Mouse (Mus musculus) kidney, embryonic 16.5 days (tissue): ENCODE results near the gene Sdc1. TPM values are rescaled to one million over a fixed set of nuclear protein-coding genes. Genes with fewer than 3 reads are reported as not detected.

ENCODE experiments used
- ATAC-seq: fragments of 200-750 bp; cut with Nextera tagmentation; 2 replicates; pipeline ENCODE4 v1.8.0; 2017; ENCODE audit warnings: moderate TSS enrichment; ENCODE audit not compliant: low FRiP score, low TSS enrichment
- H3K27ac ChIP-seq: fragments of 300-500 bp; sonication (generic); 2 replicates; pipeline ENCODE4 v1.5.1; 2014; ENCODE audit warnings: low read length
- H3K27me3 ChIP-seq: fragments of 300-500 bp; sonication (generic); 2 replicates; pipeline ENCODE4 v1.6.1; 2014; ENCODE audit warnings: low read length, control low read depth, mixed read lengths; ENCODE audit not compliant: insufficient read depth
- H3K36me3 ChIP-seq: fragments of 300-500 bp; sonication (generic); 2 replicates; pipeline ENCODE4 v1.6.1; 2014; ENCODE audit warnings: low read length, control low read depth, mixed read lengths; ENCODE audit not compliant: insufficient read depth
- H3K4me1 ChIP-seq: fragments of 300-500 bp; sonication (generic); 2 replicates; pipeline ENCODE4 v1.6.1; 2014; ENCODE audit warnings: low read length, control low read depth, mixed read lengths; ENCODE audit not compliant: insufficient read depth
- H3K4me2 ChIP-seq: fragments of 300-500 bp; sonication (generic); replicated peaks from 2 replicates; pipeline ENCODE4 v1.6.1; 2014; ENCODE audit warnings: low read depth, low read length
- H3K4me3 ChIP-seq: fragments of 300-500 bp; sonication (generic); 2 replicates; pipeline ENCODE4 v1.5.1; 2014; ENCODE audit warnings: mild to moderate bottlenecking, low read length
- H3K9ac ChIP-seq: fragments of 300-500 bp; sonication (generic); replicated peaks from 2 replicates; pipeline ENCODE4 v1.6.1; 2014; ENCODE audit warnings: low read length
- H3K9me3 ChIP-seq: fragments of 300-500 bp; sonication (generic); 2 replicates; pipeline ENCODE4 v1.6.1; 2016; ENCODE audit warnings: low read length, control low read depth
- WGBS: fragments of 180-500 bp; shearing (Covaris S2); extraction: QIAGEN DNeasy Blood & Tissue Kit; methylation state at CpG from one replicate; pipeline ENCODE4 v1.1.7; 2014; 5-methylcytosine and 5-hydroxymethylcytosine counted together
- polyA plus RNA-seq: library from polyadenylated mRNA; unstranded; fragments of >200 nt; fragmentation: Nextera tagmentation; extraction: Ambion mirVana; gene quantifications from 2 replicates; pipeline ENCODE4 v1.2.1, GENCODE M21; 2015

The Sdc1 gene
- polyA plus RNA-seq, 1 experiment from 2014 or later: 66.9 TPM

- WGBS: 66% methylated on average over 7 of the region's 7 CpGs
- Histone ChIP-seq H3K4me2 (no peak overlapping the region), H3K9ac (no peak overlapping the region), H3K9me3 (no peaks in the 10 kb centered on the region), H3K27ac (no peak overlapping the region), H3K4me1 (peaks cover 18% of the 10 kb centered on the region), H3K27me3 (no peaks in the 10 kb centered on the region), H3K36me3 (no peaks in the 10 kb centered on the region), H3K4me3 (no peak overlapping the region)
- ATAC-seq: no peak
Observed at GRCm38 (mm10) chr12:8781121-8781520, 10.0 kb downstream of the Sdc1 start.

GRCm38 (mm10) chr12:8781681-8782378, 10.7 kb downstream of the Sdc1 start:
- no peak overlapping the region for H3K27ac ChIP-seq
- H3K4me2 ChIP-seq: no peak overlapping the region
- no peak overlapping the region for H3K4me3 ChIP-seq
- H3K4me1 ChIP-seq: peaks cover 25% of the 10 kb centered on the region
- H3K27me3 ChIP-seq: no peaks in the 10 kb centered on the region
- no peak overlapping the region for H3K9ac ChIP-seq
- no peak for ATAC-seq
- no peaks in the 10 kb centered on the region for H3K36me3 ChIP-seq
- WGBS: 81% methylated on average over 9 of the region's 9 CpGs
- H3K9me3 ChIP-seq: no peaks in the 10 kb centered on the region

GRCm38 (mm10) chr12:8782565-8782964, 11.4 kb downstream of the Sdc1 start:
- H3K36me3 ChIP-seq: no peaks in the 10 kb centered on the region
- no peaks in the 10 kb centered on the region for H3K9me3 ChIP-seq
- 78% methylated on average over 3 of the region's 3 CpGs for WGBS
- no peaks in the 10 kb centered on the region for H3K27me3 ChIP-seq
- peaks cover 25% of the 10 kb centered on the region for H3K4me1 ChIP-seq
- H3K27ac ChIP-seq: no peak overlapping the region
- H3K9ac ChIP-seq: no peak overlapping the region
- no peak for ATAC-seq
- no peak overlapping the region for H3K4me2 ChIP-seq
- no peak overlapping the region for H3K4me3 ChIP-seq

DNA sequence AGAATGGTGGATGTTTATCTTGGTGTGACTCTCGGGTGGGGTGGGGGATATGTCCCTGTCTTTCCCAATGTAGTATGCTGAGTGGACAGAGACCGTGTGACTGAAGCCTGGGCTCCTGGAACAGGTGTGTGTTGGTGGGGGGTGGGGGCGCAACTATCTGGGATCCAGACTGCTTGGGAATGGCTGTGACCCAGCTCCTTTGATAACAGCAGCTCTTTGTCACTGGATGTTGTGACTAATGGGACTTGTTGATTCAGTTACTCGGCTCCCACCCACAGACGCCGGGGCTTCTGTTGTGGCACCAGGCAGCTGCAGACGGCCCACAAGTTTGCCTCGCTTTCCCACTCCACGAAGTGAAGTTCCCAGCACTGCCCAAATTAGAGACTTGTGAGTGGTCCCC, 13.1 kb downstream of the Sdc1 start:
- no peak for ATAC-seq
- no peak overlapping the region for H3K4me3 ChIP-seq
- H3K9me3 ChIP-seq: no peaks in the 10 kb centered on the region
- H3K9ac ChIP-seq: no peak overlapping the region
- H3K36me3 ChIP-seq: no peaks in the 10 kb centered on the region
- peaks cover 19% of the 10 kb centered on the region for H3K4me1 ChIP-seq
- H3K27ac ChIP-seq: no peak overlapping the region
- WGBS: 75% methylated on average over 9 of the region's 9 CpGs
- H3K27me3 ChIP-seq: no peaks in the 10 kb centered on the region
- H3K4me2 ChIP-seq: no peak overlapping the region

DNA sequence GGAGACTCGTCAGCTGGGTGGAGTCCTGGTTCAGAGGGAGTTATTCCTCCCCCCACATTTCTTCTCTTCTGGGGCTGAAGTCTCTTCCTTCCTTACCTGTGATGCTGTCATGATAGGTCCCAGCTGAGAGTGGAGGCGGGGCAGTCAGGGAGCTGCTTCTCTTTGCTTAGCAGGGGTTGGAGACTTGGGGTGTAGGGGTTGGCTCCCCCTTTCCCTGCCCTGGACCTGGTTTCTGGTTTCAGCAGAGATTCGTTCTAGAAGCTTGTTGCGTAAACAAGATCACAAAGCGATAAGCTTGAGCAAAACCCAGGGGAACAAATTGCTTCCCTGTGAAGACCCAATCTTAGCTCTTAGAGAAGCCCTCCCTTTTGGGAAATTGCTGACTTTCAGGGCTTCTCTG, 15.4 kb downstream of the Sdc1 start:
- H3K36me3 ChIP-seq: peaks cover 16% of the 10 kb centered on the region
- H3K4me3 ChIP-seq: no peak overlapping the region
- H3K9ac ChIP-seq: no peak overlapping the region
- H3K9me3 ChIP-seq: no peaks in the 10 kb centered on the region
- H3K27me3 ChIP-seq: no peaks in the 10 kb centered on the region
- peaks cover 15% of the 10 kb centered on the region for H3K4me1 ChIP-seq
- no peak overlapping the region for H3K27ac ChIP-seq
- H3K4me2 ChIP-seq: no peak overlapping the region
- WGBS: 55% methylated on average over 5 of the region's 5 CpGs
- ATAC-seq: no peak

- no peak overlapping the region for H3K9ac ChIP-seq
- no peaks in the 10 kb centered on the region for H3K27me3 ChIP-seq
- peaks cover 22% of the 10 kb centered on the region for H3K36me3 ChIP-seq
- H3K4me2 ChIP-seq: no peak overlapping the region
- no peak for ATAC-seq
- H3K4me1 ChIP-seq: peaks cover 12% of the 10 kb centered on the region
- no peaks in the 10 kb centered on the region for H3K9me3 ChIP-seq
- H3K27ac ChIP-seq: no peak overlapping the region
- WGBS: 81% methylated on average over 12 of the region's 12 CpGs
- H3K4me3 ChIP-seq: no peak overlapping the region
Observed at GRCm38 (mm10) chr12:8786984-8787730, 16.0 kb downstream of the Sdc1 start.

GRCm38 (mm10) chr12:8788469-8788868, 17.3 kb downstream of the Sdc1 start:
- Histone ChIP-seq H3K4me2 (no peak overlapping the region), H3K9me3 (no peaks in the 10 kb centered on the region), H3K27ac (no peak overlapping the region), H3K4me3 (no peak overlapping the region), H3K9ac (no peak overlapping the region), H3K4me1 (peaks cover 12% of the 10 kb centered on the region), H3K36me3 (peaks cover 28% of the 10 kb centered on the region), H3K27me3 (no peaks in the 10 kb centered on the region)
- 72% methylated on average over 3 of the region's 3 CpGs for WGBS
- ATAC-seq: no peak

DNA sequence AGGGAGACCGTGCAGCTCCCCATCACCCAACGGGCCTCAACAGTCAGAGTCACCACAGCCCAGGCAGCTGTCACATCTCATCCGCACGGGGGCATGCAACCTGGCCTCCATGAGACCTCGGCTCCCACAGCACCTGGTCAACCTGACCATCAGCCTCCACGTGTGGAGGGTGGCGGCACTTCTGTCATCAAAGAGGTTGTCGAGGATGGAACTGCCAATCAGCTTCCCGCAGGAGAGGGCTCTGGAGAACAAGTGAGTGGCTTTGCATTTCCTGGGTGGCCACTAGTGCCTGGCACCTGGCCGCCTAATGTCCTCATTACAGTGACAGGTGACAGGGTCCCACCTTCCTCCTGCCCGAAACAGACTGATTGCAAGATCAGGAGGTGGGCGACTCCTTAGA, 19.5 kb downstream of the Sdc1 start:
- Histone ChIP-seq H3K9me3 (peaks cover 6% of the 10 kb centered on the region; the same call in 1 of the 2 replicates), H3K4me2 (no peak overlapping the region), H3K27ac (no peak overlapping the region), H3K4me1 (peaks cover 9% of the 10 kb centered on the region), H3K36me3 (peaks cover 42% of the 10 kb centered on the region), H3K4me3 (no peak overlapping the region), H3K27me3 (no peaks in the 10 kb centered on the region), H3K9ac (no peak overlapping the region)
- ATAC-seq: no peak
- 87% methylated on average over 12 of the region's 12 CpGs for WGBS

DNA sequence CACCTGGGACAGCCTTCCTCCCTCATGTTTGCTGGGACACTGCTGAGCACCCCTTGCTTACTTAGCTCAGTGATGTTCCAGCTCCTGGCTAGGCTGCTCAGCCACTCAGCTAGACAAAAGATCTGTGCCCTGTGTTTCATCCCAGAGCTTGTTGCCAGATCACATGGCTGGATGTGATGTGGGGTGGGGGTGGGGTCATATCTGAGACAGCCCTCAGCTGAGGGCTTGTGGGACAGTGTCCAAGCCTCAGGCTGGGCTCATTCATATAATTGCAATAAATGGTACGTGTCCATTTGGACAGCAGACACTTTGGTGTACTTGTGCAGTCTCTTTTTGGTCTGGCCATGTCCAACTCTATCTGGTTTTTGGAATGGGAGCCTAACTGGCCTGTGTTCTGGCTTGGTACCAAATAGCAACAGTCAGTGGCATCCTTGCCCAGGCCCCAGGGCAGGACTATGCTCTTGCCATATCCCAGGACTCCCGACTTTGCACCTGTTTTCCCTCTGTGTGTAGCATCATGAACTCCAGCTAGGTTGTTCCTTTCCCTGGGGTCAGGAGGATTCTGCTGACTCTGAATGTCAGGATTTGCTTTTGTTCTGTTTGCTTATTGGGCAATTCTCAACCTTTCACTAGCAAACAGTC, 22.4 kb downstream of the Sdc1 start:
- H3K4me1 ChIP-seq: peaks cover 7% of the 10 kb centered on the region
- 87% methylated on average over 2 of the region's 2 CpGs for WGBS
- H3K9ac ChIP-seq: no peak overlapping the region
- H3K36me3 ChIP-seq: peaks cover 42% of the 10 kb centered on the region
- no peak overlapping the region for H3K27ac ChIP-seq
- H3K4me2 ChIP-seq: no peak overlapping the region
- H3K9me3 ChIP-seq: peaks cover 6% of the 10 kb centered on the region; the same call in 1 of the 2 replicates
- H3K27me3 ChIP-seq: no peaks in the 10 kb centered on the region
- no peak overlapping the region for H3K4me3 ChIP-seq
- no peak for ATAC-seq

DNA sequence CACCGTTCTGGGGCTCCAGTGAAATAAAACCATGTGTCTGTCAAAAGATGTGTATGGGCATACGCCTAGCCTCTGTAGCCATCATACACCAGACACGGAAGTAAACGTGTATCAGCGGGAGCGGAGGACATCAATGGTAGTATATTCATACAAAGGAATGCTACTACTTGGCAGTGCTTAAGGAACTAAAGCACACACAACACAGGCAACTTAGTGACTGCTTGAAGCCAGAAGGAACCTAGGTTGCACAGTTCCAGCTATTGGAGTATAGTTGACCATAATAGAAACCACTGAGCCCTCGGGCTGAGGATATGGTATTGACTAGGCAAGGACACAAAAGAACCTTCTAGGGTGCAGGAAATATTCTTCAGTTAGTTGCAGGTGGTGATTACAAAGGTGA, 26.8 kb downstream of the Sdc1 start:
- no peak overlapping the region for H3K4me2 ChIP-seq
- H3K27ac ChIP-seq: no peak overlapping the region; the same call in 1 of the 2 replicates
- peaks cover 12% of the 10 kb centered on the region for H3K4me1 ChIP-seq
- H3K9me3 ChIP-seq: peaks cover 6% of the 10 kb centered on the region; the same call in 1 of the 2 replicates
- no peak overlapping the region for H3K4me3 ChIP-seq
- ATAC-seq: no peak
- 84% methylated on average over 7 of the region's 7 CpGs for WGBS
- H3K9ac ChIP-seq: no peak overlapping the region
- H3K36me3 ChIP-seq: peaks cover 17% of the 10 kb centered on the region
- H3K27me3 ChIP-seq: no peaks in the 10 kb centered on the region
